Mouse (Mus musculus): Measurements from ENCODE around the gene Megf11.

Megf11 gene

DNA sequence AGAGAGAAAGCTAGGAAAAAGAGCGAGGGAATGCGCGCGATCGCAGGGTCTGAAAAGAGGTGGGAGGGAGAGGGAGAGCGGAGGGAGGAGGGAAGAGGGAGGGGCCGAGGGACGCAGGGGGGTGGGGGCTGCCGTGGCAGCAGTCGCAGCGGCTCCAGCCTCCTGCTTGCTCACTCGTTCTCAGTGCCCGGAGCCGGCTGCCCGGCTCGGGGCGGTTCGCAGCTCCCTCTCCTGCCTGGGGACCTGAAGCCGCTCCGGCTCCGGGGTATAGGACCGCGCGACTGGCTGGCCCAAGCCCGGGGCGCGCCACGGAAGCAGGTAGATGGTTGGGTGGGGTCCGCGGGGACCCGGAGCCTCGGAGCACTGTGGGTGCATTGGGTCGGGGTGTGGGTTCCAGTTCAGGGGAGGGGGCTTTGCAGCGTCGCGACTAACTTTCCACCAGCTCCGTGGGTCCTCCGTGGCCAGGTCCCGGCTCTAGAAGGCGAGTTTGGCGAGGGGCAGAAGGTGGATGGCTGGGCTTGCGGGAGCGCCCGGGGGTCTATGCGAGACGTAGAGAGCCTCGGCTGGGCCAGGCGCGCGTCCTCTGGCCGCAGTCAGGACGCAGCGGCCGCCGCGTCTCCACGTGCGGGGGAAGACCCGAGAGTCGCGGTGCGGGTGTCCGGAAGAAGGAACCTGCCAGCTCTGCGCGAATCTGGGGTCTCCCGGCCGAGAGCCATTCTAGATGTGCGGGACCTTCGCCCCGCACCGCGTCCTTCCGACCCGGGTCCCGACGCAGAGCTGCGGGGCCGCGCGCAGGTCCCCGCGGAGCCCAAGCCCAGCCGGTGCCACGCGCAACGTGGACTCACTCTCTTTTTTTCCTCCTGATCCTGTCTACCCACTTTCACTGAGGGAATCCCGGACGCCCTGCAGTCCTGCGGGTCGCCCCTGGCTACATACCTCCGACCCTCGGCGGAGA, at the start of gene Megf11:
Megf11 (plus strand) TSS at position 116 of the 955 bp plus-strand sequence.
- ChIA-PET CTCF (interaction anchor here in 3 of 4 experiments (0.6 to 0.9 kb wide), 8 partner anchors 10 to 1741 kb away, joined by 3 to 5 read pairs (median 3); partner anchors contain the start of genes Ciao2a (in 1 of the 3) and Snx1 (in 1 of the 3)), POLR2A (interaction anchor here in 3 of 4 experiments (0.6 to 2.3 kb wide), 29 partner anchors 9 to 647 kb away, joined by 3 to 8 read pairs (median 3); partner anchors contain the start of genes Tipin (in 2 of the 3), Dennd4a (in 1 of the 3), Dpp8 (in 1 of the 3) and Rab11a (in 1 of the 3))

GRCm38 (mm10) chr9:64335825-64336224, 49.6 kb upstream of the Megf11 start:
- CTCF ChIA-PET, result interaction anchor here in 3 of 4 experiments (0.7 to 1.2 kb wide), 3 partner anchors 11 to 296 kb away, joined by 3 to 5 read pairs (median 3); no protein-coding TSS in a partner anchor
- POLR2A ChIA-PET, result interaction anchor here (0.6 to 4.7 kb wide), 10 partner anchors 11 to 368 kb away, joined by 3 to 19 read pairs (median 3); partner anchors contain the start of gene Tipin (in 1 of the 4)

DNA sequence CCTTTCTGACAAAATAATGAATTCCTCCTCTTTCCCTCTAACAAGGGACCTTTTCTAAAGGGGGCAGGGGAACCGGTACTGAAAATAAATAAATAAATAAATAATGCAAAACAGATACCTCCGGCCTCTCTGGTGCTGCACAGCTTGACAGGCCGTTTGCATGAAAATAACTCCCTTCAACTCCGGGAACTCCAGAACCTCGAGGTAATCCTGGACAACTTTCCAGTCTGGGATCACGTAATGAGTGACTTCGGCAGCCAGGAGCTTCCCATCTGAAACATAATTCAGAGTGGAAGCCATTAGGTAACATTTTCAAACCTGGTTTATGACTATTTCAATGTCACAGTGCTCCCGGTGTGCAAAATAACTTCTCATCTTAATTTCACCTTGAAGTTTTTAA, 46.1 kb upstream of the Megf11 start:
- POLR2A ChIA-PET, result interaction anchor here in 3 of 4 experiments (0.5 to 4.7 kb wide), 14 partner anchors 15 to 380 kb away, joined by 3 to 19 read pairs (median 3); partner anchors contain the start of genes Tipin (in 3 of the 3) and Megf11 (in 1 of the 3)
- CTCF ChIA-PET, result interaction anchor here in 3 of 4 experiments (0.6 to 1.2 kb wide), 4 partner anchors 41 to 364 kb away, joined by 3 to 4 read pairs (median 3); no protein-coding TSS in a partner anchor

- CTCF ChIA-PET, result interaction anchor here in 1 of 4 experiments (1.2 kb wide), 1 partner anchor 338 kb away, joined by 3 read pairs; no protein-coding TSS in a partner anchor
- POLR2A ChIA-PET, result interaction anchor here in 2 of 4 experiments (1.2 to 4.7 kb wide), 6 partner anchors 19 to 108 kb away, joined by 3 to 19 read pairs (median 6); partner anchors contain the start of genes Tipin (in 2 of the 2) and Megf11 (in 1 of the 2)
Measured at GRCm38 (mm10) chr9:64340351-64341253, 44.8 kb upstream of the Megf11 start.

GRCm38 (mm10) chr9:64341254-64341566, 44.2 kb upstream of the Megf11 start, which contains the start of gene Dis3l:
Dis3l (minus strand) TSS chr9:64341288.
- CTCF ChIA-PET, result no interaction called here

GRCm38 (mm10) chr9:64341671-64342070, 43.8 kb upstream of the Megf11 start:
- POLR2A ChIA-PET, result interaction anchor here in 2 of 4 experiments (0.8 to 1.4 kb wide), 8 partner anchors 10 to 680 kb away, joined by 3 to 6 read pairs (median 3); partner anchors contain the start of genes Hacd3 (in 1 of the 2) and Tipin (in 1 of the 2)
- CTCF ChIA-PET, result no interaction called here

More at GRCm38 (mm10) chr9:64341254-64341566, 44.2 kb upstream of the Megf11 start, which contains the start of gene Dis3l:
- POLR2A ChIA-PET, result interaction anchor here in 1 of 4 experiments (1.0 kb wide), 1 partner anchor 19 kb away, joined by 3 read pairs; no protein-coding TSS in a partner anchor

DNA sequence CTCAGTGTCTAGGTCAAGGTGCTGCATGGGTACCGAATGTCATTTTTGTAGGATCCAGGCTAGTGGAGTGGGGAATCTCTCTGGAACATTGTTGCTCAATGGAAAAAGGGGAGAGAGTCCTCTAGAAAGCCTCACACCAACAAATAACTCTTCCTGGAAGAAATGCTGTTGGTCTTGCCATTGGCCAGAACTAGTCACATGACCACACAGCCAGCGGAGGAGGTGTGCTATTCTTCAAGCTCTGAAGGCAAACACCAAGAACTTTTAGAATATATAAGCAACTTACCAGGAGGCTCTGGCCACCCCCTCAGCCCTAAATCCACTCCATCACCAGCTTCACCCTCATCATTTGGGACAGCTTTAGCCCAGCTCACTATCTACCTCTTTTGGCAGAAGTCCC, 41.8 kb upstream of the Megf11 start:
- CTCF ChIA-PET, result interaction anchor here in 1 of 4 experiments (0.6 kb wide), 1 partner anchor 71 kb away, joined by 10 read pairs; no protein-coding TSS in a partner anchor

GRCm38 (mm10) chr9:64345931-64346330, 39.5 kb upstream of the Megf11 start:
- POLR2A ChIA-PET, result interaction anchor here in 1 of 4 experiments (0.7 kb wide), 2 partner anchors 19 to 242 kb away, joined by 3 read pairs; no protein-coding TSS in a partner anchor
- CTCF ChIA-PET, result interaction anchor here (0.6 to 1.0 kb wide), 9 partner anchors 29 to 844 kb away, joined by 3 to 14 read pairs (median 4); no protein-coding TSS in a partner anchor

More for the DNA sequence above, 41.8 kb upstream of the Megf11 start:
- POLR2A ChIA-PET, result interaction anchor here in 1 of 4 experiments (0.5 kb wide), 1 partner anchor 63 kb away, joined by 4 read pairs; no protein-coding TSS in a partner anchor

- POLR2A ChIA-PET, result interaction anchor here (0.6 to 0.7 kb wide), 9 partner anchors 40 to 1085 kb away, joined by 3 to 7 read pairs (median 4); no protein-coding TSS in a partner anchor
- CTCF ChIA-PET, result interaction anchor here (0.6 to 1.0 kb wide), 34 partner anchors 9 to 834 kb away, joined by 3 to 24 read pairs (median 6); partner anchors contain the start of gene Dennd4a (in 1 of the 4)
Measured at GRCm38 (mm10) chr9:64347377-64347776, 38.0 kb upstream of the Megf11 start.

DNA sequence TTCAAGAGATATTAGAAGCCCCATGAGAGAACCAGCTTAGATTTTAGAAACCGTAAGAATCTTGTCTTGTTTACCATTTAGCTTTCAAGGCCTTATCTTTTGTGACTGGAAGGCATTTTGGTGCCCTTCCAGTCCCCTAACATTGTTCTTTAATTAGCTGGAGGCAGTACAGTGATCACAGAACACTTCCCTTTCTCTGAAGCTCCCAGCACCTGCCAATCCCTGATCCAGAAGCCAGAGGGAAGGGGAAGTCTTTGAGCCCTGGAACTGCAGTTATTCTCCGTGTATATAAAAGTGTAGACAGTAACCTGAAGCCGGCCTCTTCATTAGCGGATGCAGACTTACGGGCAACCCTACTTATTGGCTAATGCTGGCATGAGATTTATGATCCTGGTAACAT, 35.9 kb upstream of the Megf11 start:
- ChIA-PET CTCF (interaction anchor here (0.6 to 1.1 kb wide), 9 partner anchors 10 to 591 kb away, joined by 3 to 7 read pairs (median 4); no protein-coding TSS in a partner anchor), POLR2A (interaction anchor here in 3 of 4 experiments (0.6 to 1.7 kb wide), 11 partner anchors 13 to 852 kb away, joined by 3 to 8 read pairs (median 3); partner anchors contain the start of gene Tipin (in 1 of the 3))

- ChIA-PET CTCF (interaction anchor here in 1 of 4 experiments (0.6 kb wide), 1 partner anchor 398 kb away, joined by 4 read pairs; no protein-coding TSS in a partner anchor), POLR2A (no interaction called here)
Measured at GRCm38 (mm10) chr9:64351191-64351590, 34.2 kb upstream of the Megf11 start.

DNA sequence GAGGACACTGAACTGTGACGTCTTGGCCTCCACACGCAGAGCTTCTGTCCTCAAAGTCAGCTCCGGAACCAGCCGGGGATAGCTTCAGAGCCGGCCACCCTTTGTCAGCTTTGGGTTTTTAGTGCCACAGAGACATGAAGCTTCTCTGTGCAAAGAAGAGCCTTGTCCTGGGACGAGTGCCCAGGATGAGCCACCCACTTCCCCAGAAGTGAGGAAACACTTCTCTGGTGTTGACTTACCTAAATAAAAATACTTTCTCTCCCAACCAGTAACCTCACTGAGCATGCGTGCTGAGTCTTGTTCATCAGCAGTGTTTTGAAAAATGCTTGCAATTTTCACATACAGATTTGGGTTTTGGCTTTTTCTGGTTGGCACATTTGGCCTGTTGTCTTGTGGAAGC, 29.8 kb upstream of the Megf11 start:
- ChIA-PET CTCF (no interaction called here), POLR2A (interaction anchor here in 1 of 4 experiments (1.1 kb wide), 1 partner anchor 75 kb away, joined by 3 read pairs; the partner anchor contains the start of gene Tipin)

- ChIA-PET POLR2A (interaction anchor here in 2 of 4 experiments (1.0 to 2.3 kb wide), 6 partner anchors 20 to 150 kb away, joined by 3 to 7 read pairs (median 3); partner anchors contain the start of gene Megf11 (in 2 of the 2)), CTCF (interaction anchor here in 3 of 4 experiments (0.5 to 1.7 kb wide), 5 partner anchors 32 to 276 kb away, joined by 3 to 4 read pairs (median 3); no protein-coding TSS in a partner anchor)
Measured at GRCm38 (mm10) chr9:64361231-64361950, 24.0 kb upstream of the Megf11 start.

DNA sequence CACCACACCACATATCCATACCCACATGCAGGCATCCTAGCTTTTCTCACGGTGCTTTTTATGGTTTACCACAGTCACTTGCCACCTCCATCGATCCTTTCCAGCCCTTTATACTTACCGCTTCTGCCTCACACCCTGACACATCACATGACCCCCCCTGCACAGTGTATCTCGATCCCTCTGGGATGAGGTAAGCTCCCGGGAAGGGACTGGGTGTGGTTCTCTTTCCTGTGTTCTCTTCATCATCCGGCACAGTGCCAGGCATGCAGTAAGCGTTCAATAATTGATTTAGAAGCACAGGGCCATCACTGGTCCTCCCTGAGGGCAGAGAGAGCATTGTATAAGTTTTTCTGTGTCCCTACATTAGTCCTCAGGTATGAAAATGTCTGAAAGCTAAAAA, 15.6 kb upstream of the Megf11 start:
- CTCF ChIA-PET, result no interaction called here
- POLR2A ChIA-PET, result interaction anchor here in 2 of 4 experiments (0.6 to 1.0 kb wide), 3 partner anchors 16 to 18 kb away, joined by 3 read pairs; partner anchors contain the start of gene Megf11 (in 1 of the 2)

- ChIA-PET POLR2A (no interaction called here), CTCF (no interaction called here)
Measured at GRCm38 (mm10) chr9:64371305-64371819, 14.1 kb upstream of the Megf11 start.

- ChIA-PET CTCF (interaction anchor here in 1 of 4 experiments (0.7 kb wide), 1 partner anchor 10 kb away, joined by 5 read pairs; no protein-coding TSS in a partner anchor), POLR2A (interaction anchor here in 1 of 4 experiments (0.7 kb wide), 1 partner anchor 9 kb away, joined by 3 read pairs; no protein-coding TSS in a partner anchor)
Measured at GRCm38 (mm10) chr9:64376380-64376779, 9.0 kb upstream of the Megf11 start.

Measured in embryonic stem cell, embryonic (primary cell).